Mouse (Mus musculus) c-Kit-negative CD71-positive TER-119-positive erythroid progenitor cells, embryonic 14.5 days (primary cell): Measurements from ENCODE around the gene Trim3.

Experiments used
- DNase-seq: peaks from one replicate; pipeline ENCODE4 v3.0.0-alpha.2; 2013; ENCODE audit warnings: low read depth, low spot score

Gene Trim3

GRCm38 (mm10) chr7:105608467-105608866 lies 24.9 kb downstream of the Trim3 start:
- no peak for DNase-seq

GRCm38 (mm10) chr7:105602860-105603623 lies 30.3 kb downstream of the Trim3 start:
- DNase-seq = no peak

- no peak for DNase-seq
These were observed 43.3 kb downstream of the Trim3 start for GRCm38 (mm10) chr7:105590097-105590496.

GRCm38 (mm10) chr7:105588325-105588912 lies 45.0 kb downstream of the Trim3 start:
- no peak for DNase-seq

- no peak for DNase-seq
These were observed 51.4 kb downstream of the Trim3 start for GRCm38 (mm10) chr7:105581959-105582358.

GRCm38 (mm10) chr7:105581094-105581703 lies 52.2 kb downstream of the Trim3 start, which contains the start of gene Apbb1:
Apbb1 (minus strand) TSS chr7:105581653.
- DNase-seq = no peak

- DNase-seq = no peak
These were observed 52.7 kb downstream of the Trim3 start for GRCm38 (mm10) chr7:105580627-105581089.

- DNase-seq = no peak
These were observed 54.9 kb downstream of the Trim3 start for GRCm38 (mm10) chr7:105578481-105578880.

GRCm38 (mm10) chr7:105577377-105577871 lies 55.9 kb downstream of the Trim3 start:
- no peak for DNase-seq

GRCm38 (mm10) chr7:105576166-105576748 lies 57.1 kb downstream of the Trim3 start:
- DNase-seq = no peak

- no peak for DNase-seq
These were observed 58.8 kb downstream of the Trim3 start for GRCm38 (mm10) chr7:105574537-105574936.

- no peak for DNase-seq
These were observed 60.4 kb downstream of the Trim3 start for GRCm38 (mm10) chr7:105572949-105573348.

- no peak for DNase-seq
These were observed 62.6 kb downstream of the Trim3 start for GRCm38 (mm10) chr7:105570756-105571155.

- DNase-seq = no peak
These were observed 63.6 kb downstream of the Trim3 start for GRCm38 (mm10) chr7:105569512-105570496.

- no peak for DNase-seq
These were observed 64.3 kb downstream of the Trim3 start for GRCm38 (mm10) chr7:105568988-105569471.

GRCm38 (mm10) chr7:105568583-105568982 lies 64.8 kb downstream of the Trim3 start:
- DNase-seq = no peak

- no peak for DNase-seq
These were observed 68.1 kb downstream of the Trim3 start for GRCm38 (mm10) chr7:105565071-105565836.

GRCm38 (mm10) chr7:105563367-105563766 lies 70.0 kb downstream of the Trim3 start:
- DNase-seq = no peak

GRCm38 (mm10) chr7:105562317-105562716 lies 71.1 kb downstream of the Trim3 start:
- DNase-seq = no peak

- DNase-seq = no peak
These were observed 74.4 kb downstream of the Trim3 start for GRCm38 (mm10) chr7:105559016-105559415.
